Mouse (Mus musculus): ENCODE measurements around the gene Srgap3. TPM values are rescaled to one million over a fixed set of nuclear protein-coding genes. Genes with fewer than 3 reads are reported as not detected.
A peak's percentile ranks its signal among the peaks of the same experiment; 100 is the strongest.

Gene Srgap3
- 10 to 100 TPM; 14.3 to 21.2 TPM for total RNA-seq (2021)
- polyA plus RNA-seq (2012; rRNA removed): 3.2 and 3.7 TPM in 2 replicates
- long read RNA-seq, partial matches to known transcripts: 0 of 1 reads
- long read RNA-seq, other reads (novel, unspliced or antisense): 1 of 1 reads

DNA sequence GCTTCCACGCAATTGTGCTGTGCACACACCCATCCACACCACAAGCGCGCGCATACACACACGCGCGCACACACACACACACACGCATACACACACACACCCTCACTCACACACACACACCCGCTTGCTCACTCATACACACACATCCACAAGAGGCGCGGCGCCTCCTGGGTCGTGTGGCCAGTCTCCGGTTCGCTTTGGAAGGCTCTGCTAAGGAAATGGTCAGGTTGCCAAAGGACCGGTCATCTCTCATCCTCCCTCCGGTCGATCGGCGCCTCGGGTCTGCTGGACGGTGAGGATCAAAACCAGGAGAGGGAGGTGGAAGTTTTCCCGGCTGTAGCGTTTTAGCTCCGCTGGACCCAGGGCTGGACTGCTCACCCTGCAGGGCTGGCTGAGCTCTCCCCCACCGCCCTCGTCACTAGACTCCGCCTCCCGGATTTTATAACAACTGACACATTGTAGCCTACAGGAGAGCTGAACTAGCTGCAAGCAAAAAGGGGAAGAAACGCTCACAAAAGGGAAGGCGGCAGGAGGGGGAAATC lies at the start of gene Srgap3:
Gene Srgap3 (minus strand): TSS at position 372 of the 542 bp plus-strand sequence.
- peak; percentile 91 for DNase-seq

- DNase-seq: no peak
These were observed 48.6 kb upstream of the Srgap3 start for GRCm38 (mm10) chr6:112995708-112996107.

GRCm38 (mm10) chr6:112990119-112990518 lies 43.1 kb upstream of the Srgap3 start:
- DNase-seq: no peak

DNA sequence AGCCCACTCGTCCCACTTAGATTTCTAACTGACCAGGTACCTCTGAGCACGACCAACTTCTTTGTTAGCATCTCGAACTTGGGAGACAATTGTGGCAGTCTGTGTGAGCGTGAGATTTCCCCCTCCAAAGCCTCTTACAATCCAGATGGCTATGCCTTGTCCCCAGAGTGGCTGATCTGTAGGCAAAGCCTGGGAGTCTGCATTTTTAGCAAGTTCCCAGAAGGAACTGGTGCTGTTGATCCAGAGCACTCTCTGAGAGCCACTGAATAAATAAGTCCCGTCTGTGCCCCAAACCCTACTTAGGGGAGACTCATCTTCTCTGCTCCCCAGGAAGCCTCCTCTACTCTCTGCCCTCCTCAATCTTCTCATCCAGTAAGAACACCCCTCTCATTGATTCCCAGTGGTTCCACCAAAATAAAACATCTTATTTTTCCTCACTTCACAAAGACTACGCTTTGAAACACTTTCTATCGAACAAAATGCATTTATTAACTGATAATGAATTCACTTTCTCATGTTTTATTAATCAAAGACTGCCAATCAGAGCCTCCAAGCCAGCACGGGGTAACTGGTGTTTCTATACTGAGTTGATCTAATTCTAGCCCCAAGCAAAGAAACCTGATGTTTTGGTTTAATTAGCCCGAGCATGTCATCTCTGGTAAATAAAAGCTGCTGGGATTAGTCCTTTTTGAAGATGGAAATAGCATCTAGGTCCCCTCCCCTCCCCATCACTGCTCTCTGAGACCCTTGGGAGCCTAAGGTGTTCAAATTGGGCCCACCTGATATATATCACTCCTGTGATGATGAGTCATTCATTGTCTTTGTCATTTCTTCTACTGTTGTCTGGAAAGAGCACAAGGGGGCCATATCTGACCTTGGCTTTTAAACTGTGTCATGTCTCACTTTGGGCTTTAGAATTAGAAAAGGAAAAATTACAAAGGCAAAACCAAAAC lies 38.6 kb upstream of the Srgap3 start:
- DNase-seq: no peak

GRCm38 (mm10) chr6:112982241-112982640 lies 35.2 kb upstream of the Srgap3 start:
- no peak for DNase-seq

- no peak for DNase-seq
These were observed 31.9 kb upstream of the Srgap3 start for GRCm38 (mm10) chr6:112978947-112979346.

- DNase-seq: no peak
These were observed 30.2 kb upstream of the Srgap3 start for GRCm38 (mm10) chr6:112977246-112977645.

DNA sequence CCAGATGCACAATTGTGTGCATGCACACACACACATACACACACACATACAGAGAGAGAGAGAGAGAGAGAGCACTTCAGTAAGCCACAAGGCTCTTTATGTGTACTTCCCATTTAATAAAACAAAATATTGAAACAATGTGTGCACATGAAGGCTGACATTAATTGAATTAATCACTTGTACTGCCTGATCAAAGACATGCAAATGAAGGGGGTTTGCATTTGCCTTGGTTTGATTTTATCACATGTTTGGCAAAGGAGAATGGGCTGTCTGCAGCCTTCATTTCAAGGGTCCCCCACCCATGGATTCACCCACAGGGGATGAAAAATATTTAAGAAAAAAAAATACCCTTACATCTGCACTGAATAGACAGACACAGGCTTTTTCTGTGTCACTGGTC lies 29.5 kb upstream of the Srgap3 start:
- no peak for DNase-seq

- DNase-seq: peak; percentile 40
These were observed 29.1 kb upstream of the Srgap3 start for GRCm38 (mm10) chr6:112976136-112976535.

GRCm38 (mm10) chr6:112973786-112974720 lies 27.0 kb upstream of the Srgap3 start:
- no peak for DNase-seq

GRCm38 (mm10) chr6:112972858-112973631 lies 26.0 kb upstream of the Srgap3 start:
- peak; percentile 59 for DNase-seq

DNA sequence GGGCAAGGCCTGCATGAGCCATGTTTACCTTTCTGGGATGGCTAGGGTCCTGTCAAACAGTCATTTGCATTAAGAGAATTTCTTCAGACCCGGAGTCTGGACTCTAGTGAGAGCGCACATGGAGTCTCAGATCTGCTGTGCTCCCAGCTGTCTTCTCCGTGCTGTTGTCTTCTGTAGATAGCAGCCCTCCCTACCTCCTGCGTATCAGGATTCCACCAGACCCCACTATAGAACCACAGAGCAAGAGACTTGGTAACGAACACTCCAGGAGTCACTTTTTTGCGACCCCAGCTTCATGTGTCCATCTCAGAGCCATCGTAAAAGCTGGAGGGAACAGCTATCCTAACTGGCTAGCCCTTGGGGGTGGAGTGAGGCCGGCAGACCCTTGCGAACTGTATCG lies 25.1 kb upstream of the Srgap3 start:
- no peak for DNase-seq

- DNase-seq: no peak
These were observed 24.2 kb upstream of the Srgap3 start for GRCm38 (mm10) chr6:112971116-112971768.

- DNase-seq: no peak
These were observed 20.3 kb upstream of the Srgap3 start for GRCm38 (mm10) chr6:112967359-112967758.

DNA sequence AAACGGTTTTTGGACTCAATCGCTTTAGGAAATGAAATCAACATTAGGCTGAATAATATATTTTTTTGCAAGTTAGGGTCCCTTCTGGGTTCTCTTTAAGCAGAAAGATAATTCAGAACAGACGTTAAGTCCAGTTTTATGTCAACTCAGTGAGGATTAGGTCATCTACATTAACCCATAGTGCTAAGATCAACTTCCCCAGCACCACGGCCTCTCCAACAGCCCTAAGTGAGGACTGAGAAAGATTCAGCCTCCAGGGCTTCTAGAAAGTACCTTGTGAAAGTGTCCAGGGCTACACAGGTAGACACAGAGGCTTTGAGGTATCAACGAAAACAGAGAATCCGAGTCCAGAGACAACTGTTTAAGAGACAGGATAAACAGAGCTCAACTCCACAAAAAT lies 11.3 kb upstream of the Srgap3 start:
- DNase-seq: no peak

- no peak for DNase-seq
These were observed 10.7 kb upstream of the Srgap3 start for GRCm38 (mm10) chr6:112957583-112958280.

- DNase-seq: no peak
These were observed 8.7 kb upstream of the Srgap3 start for GRCm38 (mm10) chr6:112955773-112956172.

- DNase-seq: no peak
These were observed 6.8 kb upstream of the Srgap3 start for GRCm38 (mm10) chr6:112953905-112954304.

GRCm38 (mm10) chr6:112951254-112951653 lies 4.2 kb upstream of the Srgap3 start:
- no peak for DNase-seq

Measured in adrenal gland, adult 2 months (tissue).